Mouse (Mus musculus): ENCODE measurements around the gene 4930447C04Rik. TPM values are rescaled to one million over a fixed set of nuclear protein-coding genes. Genes with fewer than 3 reads are reported as not detected.

The 4930447C04Rik gene
- polyA plus RNA-seq (2016; fragmentation: Nextera tagmentation; extraction: Ambion mirVana), result 7.5 and 10.3 TPM in 2 replicates

- 1% methylated on average over 39 of the region's 39 CpGs for WGBS
- Histone ChIP-seq H3K9me3 (no peaks in the 10 kb centered on the region), H3K27me3 (peaks cover 90% of the 10 kb centered on the region), H3K27ac (peak within 1 kb of the TSS; percentile 30; the same call in 1 of the 2 replicates), H3K9ac (peak within 1 kb of the TSS; percentile 15), H3K4me3 (peak within 1 kb of the TSS; percentile 31), H3K4me2 (replicated peaks) (peak within 1 kb of the TSS; percentile 52), H3K36me3 (no peaks in the 10 kb centered on the region), H3K4me1 (peaks cover 21% of the 10 kb centered on the region)
- ATAC-seq (ENCODE audit: insufficient number of reproducible peaks, insufficient read depth, low FRiP score, low TSS enrichment), result no peak
These were observed at the start of gene 4930447C04Rik for GRCm38 (mm10) chr12:72940071-72940821. TSS of gene 4930447C04Rik (minus strand) at chr12:72940774.

GRCm38 (mm10) chr12:72983071-72983857 lies 42.7 kb upstream of the 4930447C04Rik start:
- Histone ChIP-seq H3K4me1 (no peaks in the 10 kb centered on the region), H3K9ac (no peak overlapping the region), H3K27ac (no peak overlapping the region), H3K36me3 (no peaks in the 10 kb centered on the region), H3K4me2 (replicated peaks) (no peak overlapping the region), H3K4me3 (no peak overlapping the region), H3K27me3 (no peaks in the 10 kb centered on the region), H3K9me3 (no peaks in the 10 kb centered on the region)
- WGBS, result 74% methylated on average over 8 of the region's 8 CpGs
- no peak for ATAC-seq (ENCODE audit: insufficient number of reproducible peaks, insufficient read depth, low FRiP score, low TSS enrichment)

GRCm38 (mm10) chr12:72982616-72983015 lies 42.0 kb upstream of the 4930447C04Rik start:
- Histone ChIP-seq H3K9ac (no peak overlapping the region), H3K27me3 (no peaks in the 10 kb centered on the region), H3K4me1 (no peaks in the 10 kb centered on the region), H3K27ac (no peak overlapping the region), H3K36me3 (no peaks in the 10 kb centered on the region), H3K4me3 (no peak overlapping the region), H3K9me3 (no peaks in the 10 kb centered on the region), H3K4me2 (replicated peaks) (no peak overlapping the region)
- ATAC-seq (ENCODE audit: insufficient number of reproducible peaks, insufficient read depth, low FRiP score, low TSS enrichment), result no peak
- WGBS, result 80% methylated on average over 10 of the region's 10 CpGs

GRCm38 (mm10) chr12:72979236-72979635 lies 38.7 kb upstream of the 4930447C04Rik start:
- Histone ChIP-seq H3K4me1 (peaks cover 7% of the 10 kb centered on the region; the same call in 1 of the 2 replicates), H3K27ac (no peak overlapping the region), H3K9me3 (no peaks in the 10 kb centered on the region), H3K36me3 (no peaks in the 10 kb centered on the region), H3K4me2 (replicated peaks) (no peak overlapping the region), H3K9ac (no peak overlapping the region), H3K27me3 (no peaks in the 10 kb centered on the region), H3K4me3 (no peak overlapping the region)
- no peak for ATAC-seq (ENCODE audit: insufficient number of reproducible peaks, insufficient read depth, low FRiP score, low TSS enrichment)
- 80% methylated on average over 5 of the region's 5 CpGs for WGBS

GRCm38 (mm10) chr12:72977851-72978250 lies 37.3 kb upstream of the 4930447C04Rik start:
- no peak overlapping the region for H3K4me2 ChIP-seq (replicated peaks)
- H3K27ac ChIP-seq, result 0 out of 2 replicates have a peak overlapping the region, but pooled peaks have one; percentile 17
- no peak overlapping the region for H3K9ac ChIP-seq
- peaks cover 7% of the 10 kb centered on the region; the same call in 1 of the 2 replicates for H3K4me1 ChIP-seq
- no peaks in the 10 kb centered on the region for H3K9me3 ChIP-seq
- no peak overlapping the region for H3K4me3 ChIP-seq
- no peaks in the 10 kb centered on the region for H3K27me3 ChIP-seq
- no peak for ATAC-seq (ENCODE audit: insufficient number of reproducible peaks, insufficient read depth, low FRiP score, low TSS enrichment)
- WGBS, result 54% methylated on average over 3 of the region's 3 CpGs
- H3K36me3 ChIP-seq, result no peaks in the 10 kb centered on the region

GRCm38 (mm10) chr12:72976718-72977117 lies 36.1 kb upstream of the 4930447C04Rik start:
- H3K4me3 ChIP-seq, result peak overlapping the region; percentile 23
- no peaks in the 10 kb centered on the region for H3K27me3 ChIP-seq
- H3K9ac ChIP-seq, result no peak overlapping the region
- H3K9me3 ChIP-seq, result no peaks in the 10 kb centered on the region
- peak overlapping the region; percentile 49 for H3K4me2 ChIP-seq (replicated peaks)
- H3K27ac ChIP-seq, result no peak overlapping the region
- 1% methylated on average over 12 of the region's 12 CpGs for WGBS
- H3K4me1 ChIP-seq, result peaks cover 7% of the 10 kb centered on the region; the same call in 1 of the 2 replicates
- H3K36me3 ChIP-seq, result no peaks in the 10 kb centered on the region
- 0 out of 2 replicates have a peak, but pooled peaks have one; percentile 56 for ATAC-seq (ENCODE audit: insufficient number of reproducible peaks, insufficient read depth, low FRiP score, low TSS enrichment)

- WGBS, result 6% methylated on average over 7 of the region's 7 CpGs
- no peak overlapping the region for H3K27ac ChIP-seq
- no peaks in the 10 kb centered on the region for H3K27me3 ChIP-seq
- no peak for ATAC-seq (ENCODE audit: insufficient number of reproducible peaks, insufficient read depth, low FRiP score, low TSS enrichment)
- peaks cover 7% of the 10 kb centered on the region; the same call in 1 of the 2 replicates for H3K4me1 ChIP-seq
- H3K4me3 ChIP-seq, result peak overlapping the region; percentile 23
- no peaks in the 10 kb centered on the region for H3K9me3 ChIP-seq
- H3K36me3 ChIP-seq, result no peaks in the 10 kb centered on the region
- H3K4me2 ChIP-seq (replicated peaks), result peak overlapping the region; percentile 49
- H3K9ac ChIP-seq, result peak overlapping the region; percentile 30; the same call in 1 of the 2 replicates
These were observed 35.6 kb upstream of the 4930447C04Rik start for GRCm38 (mm10) chr12:72976172-72976571.

GRCm38 (mm10) chr12:72973161-72973560 lies 32.6 kb upstream of the 4930447C04Rik start:
- Histone ChIP-seq H3K9ac (no peak overlapping the region), H3K27me3 (no peaks in the 10 kb centered on the region), H3K4me3 (no peak overlapping the region), H3K27ac (no peak overlapping the region), H3K36me3 (no peaks in the 10 kb centered on the region), H3K4me2 (replicated peaks) (no peak overlapping the region), H3K4me1 (peaks cover 7% of the 10 kb centered on the region; the same call in 1 of the 2 replicates), H3K9me3 (no peaks in the 10 kb centered on the region)
- WGBS, result 5% methylated on average over 6 of the region's 6 CpGs
- ATAC-seq (ENCODE audit: insufficient number of reproducible peaks, insufficient read depth, low FRiP score, low TSS enrichment), result no peak

- H3K4me2 ChIP-seq (replicated peaks), result no peak overlapping the region
- H3K27me3 ChIP-seq, result no peaks in the 10 kb centered on the region
- H3K4me1 ChIP-seq, result no peaks in the 10 kb centered on the region
- no peaks in the 10 kb centered on the region for H3K36me3 ChIP-seq
- H3K4me3 ChIP-seq, result no peak overlapping the region
- H3K27ac ChIP-seq, result no peak overlapping the region
- no peaks in the 10 kb centered on the region for H3K9me3 ChIP-seq
- no peak overlapping the region for H3K9ac ChIP-seq
- 66% methylated on average over 14 of the region's 14 CpGs for WGBS
- ATAC-seq (ENCODE audit: insufficient number of reproducible peaks, insufficient read depth, low FRiP score, low TSS enrichment), result no peak
These were observed 30.0 kb upstream of the 4930447C04Rik start for GRCm38 (mm10) chr12:72970620-72971019.

- WGBS, result 74% methylated on average over 7 of the region's 7 CpGs
- Histone ChIP-seq H3K27ac (no peak overlapping the region), H3K4me1 (no peaks in the 10 kb centered on the region), H3K9ac (no peak overlapping the region), H3K27me3 (no peaks in the 10 kb centered on the region), H3K4me3 (no peak overlapping the region), H3K9me3 (no peaks in the 10 kb centered on the region), H3K4me2 (replicated peaks) (no peak overlapping the region), H3K36me3 (no peaks in the 10 kb centered on the region)
- ATAC-seq (ENCODE audit: insufficient number of reproducible peaks, insufficient read depth, low FRiP score, low TSS enrichment), result no peak
These were observed 27.0 kb upstream of the 4930447C04Rik start for GRCm38 (mm10) chr12:72967541-72967940.

- H3K27me3 ChIP-seq, result no peaks in the 10 kb centered on the region
- no peak overlapping the region for H3K27ac ChIP-seq
- no peak overlapping the region for H3K4me3 ChIP-seq
- no peaks in the 10 kb centered on the region for H3K36me3 ChIP-seq
- 51% methylated on average over 6 of the region's 6 CpGs for WGBS
- no peaks in the 10 kb centered on the region for H3K4me1 ChIP-seq
- H3K4me2 ChIP-seq (replicated peaks), result no peak overlapping the region
- H3K9me3 ChIP-seq, result no peaks in the 10 kb centered on the region
- H3K9ac ChIP-seq, result no peak overlapping the region
- no peak for ATAC-seq (ENCODE audit: insufficient number of reproducible peaks, insufficient read depth, low FRiP score, low TSS enrichment)
These were observed 22.2 kb upstream of the 4930447C04Rik start for GRCm38 (mm10) chr12:72962761-72963160.
